Mouse (Mus musculus) spleen, postnatal 14 days (tissue): Measurements from ENCODE around the gene Brca2.

Experiments
- DNase-seq, 2 experiments: peaks; one replicate each; pipeline ENCODE4 v3.0.0; 2021 to 2022; ENCODE audit warnings: low spot score in 2 of 2

Brca2 gene

GRCm38 (mm10) chr5:150564426-150564825 is 42.0 kb downstream of the Brca2 start:
- DNase-seq: no peak

GRCm38 (mm10) chr5:150566226-150566625 is 43.8 kb downstream of the Brca2 start:
- no peak for DNase-seq

- DNase-seq: no peak
Observed at GRCm38 (mm10) chr5:150566971-150567370, 44.5 kb downstream of the Brca2 start.

DNA sequence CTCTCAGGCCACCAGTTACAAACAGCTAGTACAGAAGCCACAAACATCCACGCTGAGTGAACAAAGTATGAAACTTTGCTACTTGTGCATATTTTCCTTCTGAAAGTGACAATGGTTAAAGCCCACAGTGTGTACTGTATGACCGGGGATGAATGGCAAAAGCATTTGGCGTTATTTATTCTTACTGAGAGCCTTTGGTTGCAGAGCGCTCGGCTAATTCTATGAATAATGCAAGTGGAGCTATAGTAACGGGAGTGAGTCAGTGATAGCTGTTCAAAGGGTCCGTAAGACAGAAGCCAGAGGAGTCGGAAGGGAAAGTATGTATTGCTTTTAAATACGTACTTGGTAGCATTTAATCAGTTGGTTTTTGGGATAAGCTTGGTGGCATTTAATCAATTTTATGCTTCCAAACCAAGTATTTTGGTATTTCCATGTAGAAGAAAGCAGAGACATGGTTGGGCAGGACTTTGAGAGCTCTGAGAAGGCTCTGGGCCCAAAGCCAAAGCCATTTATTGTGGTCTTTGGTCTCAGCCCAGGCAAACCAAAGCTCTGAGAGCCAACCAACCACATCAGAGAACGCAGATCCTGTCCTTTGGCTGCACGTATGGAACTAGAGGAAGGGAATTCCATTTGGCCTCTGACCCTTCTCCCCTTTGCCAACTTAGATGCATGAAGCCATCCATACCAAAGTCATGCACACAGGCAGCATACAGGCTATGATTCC is 48.2 kb downstream of the Brca2 start:
- no peak for DNase-seq

GRCm38 (mm10) chr5:150574403-150574802 is 52.0 kb downstream of the Brca2 start:
- no peak for DNase-seq

DNA sequence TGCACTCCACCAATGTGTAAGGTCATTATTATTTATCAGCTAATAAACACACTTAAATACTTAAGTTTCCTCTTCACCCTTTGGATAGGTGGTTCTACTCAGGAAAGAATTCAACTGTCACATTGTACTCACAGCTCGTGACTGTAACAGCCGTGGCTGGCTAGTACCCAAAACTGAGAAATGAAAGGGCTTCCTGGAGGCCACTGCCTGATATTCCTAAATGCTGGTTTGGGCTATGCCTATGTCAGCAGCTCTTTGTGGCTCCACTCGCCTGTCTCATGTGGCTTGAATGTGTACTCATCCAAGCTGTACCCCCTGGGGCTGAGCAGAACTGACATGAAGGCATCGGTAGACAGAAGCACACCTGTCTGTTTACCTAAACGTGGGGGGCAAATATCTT is 52.5 kb downstream of the Brca2 start:
- DNase-seq: no peak

DNA sequence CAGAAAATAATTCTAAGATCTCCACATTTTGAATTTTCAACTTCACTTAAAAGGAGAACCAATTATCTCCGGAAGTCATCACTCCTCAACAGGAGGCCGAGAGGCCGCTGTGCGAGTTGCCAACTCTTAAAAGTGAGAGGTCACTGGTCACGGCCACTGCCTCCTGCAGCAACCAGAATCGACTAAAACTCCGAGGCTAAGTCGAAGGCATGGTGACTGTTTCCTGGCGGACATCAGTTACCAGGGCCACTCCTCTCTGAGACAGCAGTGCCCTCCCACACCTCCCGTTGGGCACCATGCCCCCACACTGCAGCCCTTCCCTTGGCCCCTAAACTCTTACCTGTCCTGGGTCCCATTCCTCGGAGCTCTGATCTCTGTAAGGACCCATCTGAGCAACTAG is 54.4 kb downstream of the Brca2 start:
- no peak for DNase-seq

GRCm38 (mm10) chr5:150578613-150579171 is 56.3 kb downstream of the Brca2 start:
- DNase-seq: no peak

GRCm38 (mm10) chr5:150581180-150581579 is 58.8 kb downstream of the Brca2 start:
- no peak for DNase-seq

DNA sequence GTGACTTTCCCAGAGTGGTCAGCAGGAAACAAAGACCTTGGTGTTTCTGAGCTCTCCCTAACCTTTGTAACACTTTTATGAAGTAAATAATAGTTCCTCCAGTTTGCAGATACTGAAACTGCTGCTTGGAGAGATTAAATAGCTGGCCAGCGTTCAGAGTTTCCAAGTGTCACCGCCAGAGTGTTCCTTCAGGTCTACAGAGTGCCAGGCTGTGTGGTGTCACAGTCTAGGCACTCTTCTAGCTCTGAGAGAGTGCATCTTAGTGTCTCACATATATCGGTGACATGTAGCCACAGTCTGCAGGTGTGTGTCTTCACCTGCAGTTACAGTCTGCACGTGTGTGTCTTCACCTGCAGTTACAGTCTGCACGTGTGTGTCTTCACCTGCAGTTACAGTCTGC is 60.8 kb downstream of the Brca2 start:
- no peak for DNase-seq

- no peak for DNase-seq
Observed at GRCm38 (mm10) chr5:150583622-150584336, 61.3 kb downstream of the Brca2 start.

GRCm38 (mm10) chr5:150584337-150584729 is 61.9 kb downstream of the Brca2 start:
- DNase-seq: no peak

DNA sequence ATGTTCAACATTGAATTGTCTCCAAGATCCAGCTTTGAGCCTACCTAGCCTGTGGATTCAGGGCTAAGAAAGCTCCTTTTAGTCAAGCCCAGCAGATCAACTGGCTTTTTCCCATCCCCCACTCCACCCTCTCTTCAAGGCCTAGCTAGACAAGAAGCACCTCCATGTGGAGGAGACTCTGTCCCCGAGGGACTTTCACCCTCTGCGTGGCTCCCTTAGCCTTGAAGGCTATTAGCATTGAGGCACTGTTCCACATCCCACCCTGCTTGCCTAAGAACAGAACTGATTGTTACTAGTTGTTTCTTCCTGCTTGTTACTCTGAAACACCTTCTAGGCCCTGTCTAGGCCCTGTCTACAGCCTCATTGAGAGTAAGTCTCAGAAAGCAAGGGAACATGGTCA is 67.5 kb downstream of the Brca2 start:
- no peak for DNase-seq

- no peak for DNase-seq
Observed at GRCm38 (mm10) chr5:150592186-150592903, 69.9 kb downstream of the Brca2 start.

- peak in 1 of 2 experiments; percentile 40 for DNase-seq
Observed at GRCm38 (mm10) chr5:150592904-150593755, 70.7 kb downstream of the Brca2 start.

DNA sequence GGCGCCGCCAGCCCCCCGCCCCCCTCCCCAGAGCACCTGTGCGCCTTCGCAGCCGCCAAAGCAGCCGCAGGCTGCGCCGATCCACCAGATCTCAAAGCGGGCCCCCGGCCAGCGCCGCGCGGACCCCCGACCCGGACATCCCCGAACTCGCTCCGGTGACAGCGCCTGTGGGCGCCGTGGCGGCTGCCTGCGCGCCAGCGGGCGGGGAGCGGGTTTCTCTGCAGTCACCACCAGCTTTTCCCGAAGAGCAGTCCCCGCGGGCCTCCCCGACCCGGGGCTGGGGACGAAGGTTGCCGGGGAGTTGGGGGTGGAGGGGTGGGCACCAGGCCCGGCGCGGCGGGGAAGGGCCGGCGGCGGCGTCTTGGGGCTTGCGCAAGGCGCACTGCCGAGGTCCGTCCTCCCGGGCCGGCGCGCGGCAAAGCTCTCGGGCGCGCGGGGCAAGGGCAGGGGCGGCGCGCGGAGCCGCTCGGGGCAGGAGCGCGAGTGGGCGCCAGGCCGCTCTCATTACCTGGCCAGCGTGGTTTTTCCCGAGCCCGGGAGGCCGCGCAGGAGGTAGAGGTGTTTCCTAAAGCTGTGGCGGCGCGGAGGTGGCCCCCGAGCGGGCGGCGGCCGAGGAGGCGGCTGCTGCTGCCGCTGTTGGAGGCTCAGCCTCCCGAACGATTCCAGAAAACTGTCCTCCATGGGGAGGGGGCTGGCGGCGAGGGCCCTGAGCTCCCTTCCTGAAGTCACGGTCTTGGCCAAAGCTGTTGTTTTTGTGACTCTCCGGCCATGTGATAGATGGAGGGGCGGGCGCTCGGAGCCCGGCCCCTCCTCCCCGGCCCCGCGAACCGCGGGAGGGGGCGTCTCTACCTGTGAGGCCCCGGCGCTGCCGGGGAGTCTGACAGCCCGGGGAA is 71.6 kb downstream of the Brca2 start:
- DNase-seq: peak; percentile 30 to 56

DNA sequence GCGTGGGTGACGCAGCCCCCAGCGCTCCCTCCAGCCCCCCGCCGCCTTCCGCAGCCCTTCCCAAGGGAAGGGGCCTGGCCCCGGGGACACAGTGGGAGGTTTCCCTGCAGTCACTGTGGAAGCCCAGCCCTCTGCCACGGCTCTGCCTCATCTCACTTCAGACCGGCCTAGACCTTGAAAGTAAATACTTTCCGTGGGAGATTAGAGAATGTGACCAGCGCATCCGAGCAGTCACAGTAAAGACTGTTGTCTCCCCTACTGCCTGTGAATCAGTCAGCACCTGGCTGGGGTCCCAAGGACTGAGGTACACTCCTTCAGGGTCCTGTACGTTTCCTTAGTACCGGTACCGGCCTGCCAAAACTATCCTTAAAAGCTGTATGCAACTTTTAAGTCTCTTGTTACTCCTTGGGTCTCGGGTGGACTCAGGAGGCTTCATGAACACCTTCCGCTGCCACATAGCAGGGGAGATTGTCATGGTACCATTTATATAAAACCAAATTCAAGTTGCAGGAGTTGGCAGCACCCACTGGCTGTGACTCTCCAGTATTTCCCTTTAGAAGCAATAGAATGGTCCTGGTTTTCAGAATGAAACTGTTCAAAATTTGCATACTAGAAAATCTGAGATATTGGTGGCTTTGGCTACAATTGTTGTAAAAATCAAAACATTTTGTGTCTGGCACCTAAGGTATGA is 72.4 kb downstream of the Brca2 start:
- DNase-seq: no peak

GRCm38 (mm10) chr5:150595366-150596016 is 73.1 kb downstream of the Brca2 start:
- DNase-seq: no peak

- DNase-seq: no peak
Observed at GRCm38 (mm10) chr5:150597088-150597487, 74.7 kb downstream of the Brca2 start, which contains the start of gene N4bp2l1. N4bp2l1 (minus strand) TSS chr5:150597188.
